Mouse (Mus musculus): ENCODE results near the gene Elfn1.

DNA sequence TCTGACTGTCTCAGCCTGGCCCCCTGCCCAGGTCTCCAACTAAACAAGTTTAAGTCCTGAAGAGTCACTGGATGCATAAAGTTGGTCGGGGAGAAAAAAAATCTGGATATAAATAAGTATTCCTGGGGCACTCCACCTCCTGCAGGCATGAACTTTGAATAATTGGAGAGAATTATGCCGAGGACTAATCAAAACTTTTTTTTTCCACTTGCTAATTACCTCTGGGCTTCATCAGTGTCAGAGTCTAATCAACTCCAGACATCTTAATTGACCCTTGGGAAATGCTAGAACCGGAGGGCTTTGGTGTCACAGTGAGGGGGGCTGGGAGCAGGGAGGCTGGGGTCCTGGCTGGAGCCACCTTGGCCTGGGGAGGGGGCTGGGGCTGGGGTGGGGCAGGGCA, 19.1 kb upstream of the Elfn1 start:
- no peak for TF ChIP-seq CTCF (IDR thresholded peaks at IDR 0.05; ENCODE audit: low read depth, low read length)
- TF ChIP-seq POLR2A (IDR thresholded peaks at IDR 0.05; ENCODE audit: extremely low read depth, insufficient read depth, low read length): no peak

Measured in liver, adult 2 months (tissue).